Mouse (Mus musculus): ENCODE data around the gene Cit.

GRCm38 (mm10) chr5:115921990-115922389, 76.9 kb downstream of the Cit start:
- no peak for TF ChIP-seq CTCF (IDR thresholded peaks at IDR 0.05; ENCODE audit: low read depth, low read length)
- TF ChIP-seq POLR2A (IDR thresholded peaks at IDR 0.05; ENCODE audit: extremely low read depth, insufficient read depth, low read length): no peak
